9 mouse cellular contexts compared by ENCODE assay signal in genomic region chr6:33804775-33805174, GRCm38 (mm10).
DNase-seq lines count a peak whose midpoint lies in the region; ATAC-seq lines count a peak whose summit lies in the region.
"Had no signal": no experiment of that assay in that cellular context is flagged by ENCODE, and none has a peak within 500 bp of the region (broad histone marks: within the 10 kb centered on the region; RNA-seq: fewer than 3 reads in every experiment).

No protein-coding gene starts in this region.

- WGBS in intestine, embryonic 15.5 days = 80% methylated on average over 2 of the region's 2 CpGs

- H3K4me3 ChIP-seq in intestine, embryonic 15.5 days (replicated peaks) = no peak overlapping the region
- H3K4me3 ChIP-seq: heart, embryonic 15.5 days had no signal

- no peaks in the 10 kb centered on the region for H3K4me1 ChIP-seq in intestine, embryonic 15.5 days (replicated peaks)
- H3K4me1 ChIP-seq: heart, embryonic 15.5 days had no signal

- no peak overlapping the region for H3K9ac ChIP-seq in intestine, embryonic 15.5 days
- H3K9ac ChIP-seq: heart, embryonic 15.5 days had no signal

- no peaks in the 10 kb centered on the region for H3K9me3 ChIP-seq in intestine, embryonic 15.5 days
- H3K9me3 ChIP-seq: heart, embryonic 15.5 days had no signal

- H3K27me3 ChIP-seq in intestine, embryonic 15.5 days (replicated peaks) = no peaks in the 10 kb centered on the region
- H3K27me3 ChIP-seq: heart, embryonic 15.5 days had no signal

- H3K36me3 ChIP-seq in intestine, embryonic 15.5 days = no peaks in the 10 kb centered on the region
- H3K36me3 ChIP-seq: heart, embryonic 15.5 days had no signal

- no peak overlapping the region for H3K4me2 ChIP-seq in intestine, embryonic 15.5 days (replicated peaks)
- H3K4me2 ChIP-seq: heart, embryonic 15.5 days had no signal

- no peak for ATAC-seq in intestine, embryonic 15.5 days
- no peak for ATAC-seq in monocyte, adult 5-6 weeks (replicated peaks; ENCODE audit: insufficient number of reproducible peaks, low FRiP score, low TSS enrichment, poor library complexity, severe bottlenecking)

- peak; percentile 64 for DNase-seq in cerebellum, adult 11-12 months
- DNase-seq in cerebellum, adult 11 months = no peak
- peak; percentile 4 to 17 for DNase-seq in spleen, postnatal 36 days (ENCODE audit: low spot score in 2 of 2)
- DNase-seq in spleen, postnatal 4 days (ENCODE audit: low spot score in 2 of 2) = no peak
- DNase-seq in layer of hippocampus, adult 9-10 months (ENCODE audit: low spot score) = peak; percentile 65
- DNase-seq in embryo, embryonic 10.5 days (ENCODE audit: low spot score) = no peak

- no peak overlapping the region for H3K27ac ChIP-seq in intestine, embryonic 15.5 days
- H3K27ac ChIP-seq: heart, embryonic 15.5 days had no signal

Comparison
In these comparisons a context has a peak if more than half of its experiments do, and no peak if none do; other contexts are left out.
1. DNase-seq: peak in cerebellum, adult 11-12 months (single experiment), spleen, postnatal 36 days (2 of 2) and layer of hippocampus, adult 9-10 months (single experiment); none in cerebellum, adult 11 months (single experiment), spleen, postnatal 4 days (0 of 2) and embryo, embryonic 10.5 days (single experiment).